Mouse (Mus musculus): Measurements from ENCODE around the gene Fstl4.

The Fstl4 gene

DNA sequence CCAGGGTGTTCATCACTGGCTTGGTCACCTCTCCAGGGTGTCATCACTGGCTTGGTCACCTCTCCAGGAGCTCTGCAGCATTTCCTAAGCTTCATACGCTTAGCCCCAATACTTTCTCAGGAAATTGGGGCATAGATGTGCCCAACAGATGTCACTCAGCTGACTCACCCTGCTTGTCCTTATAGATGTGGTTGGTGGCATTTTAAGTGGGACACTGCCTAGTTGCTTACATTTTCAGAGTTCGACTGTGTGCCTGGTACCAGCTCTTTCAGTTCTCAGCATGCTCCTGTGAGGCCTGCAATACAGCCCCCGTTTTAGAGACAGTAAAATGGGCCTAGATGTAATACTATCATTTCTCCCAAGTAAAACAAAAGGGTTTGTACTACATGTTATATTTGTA lies 8.6 kb downstream of the Fstl4 start:
- in situ Hi-C loops (cut with MboI) = no loop called here

GRCm38 (mm10) chr11:52775291-52775690 lies 10.9 kb downstream of the Fstl4 start:
- in situ Hi-C loops (cut with MboI) = no loop called here

DNA sequence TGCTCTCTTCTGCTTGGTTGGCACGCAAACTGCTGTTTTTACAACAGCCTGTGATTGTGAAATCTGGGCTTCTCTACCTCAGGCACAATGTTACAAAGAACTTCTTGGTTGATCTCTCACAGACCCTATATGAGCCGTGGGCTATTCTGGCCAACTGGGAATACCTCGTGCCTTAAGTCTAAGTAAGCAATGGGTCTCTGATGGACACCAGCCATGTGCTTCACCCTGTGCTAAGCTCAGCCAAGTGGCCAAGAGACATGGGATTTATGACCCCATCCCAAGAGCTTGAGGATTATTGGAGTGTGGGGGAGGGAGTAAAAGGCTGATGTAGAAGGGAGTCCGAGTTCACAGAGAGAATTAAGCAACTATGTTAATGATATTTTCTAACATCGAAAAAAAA lies 18.0 kb downstream of the Fstl4 start:
- in situ Hi-C loops (cut with MboI) = no loop called here

GRCm38 (mm10) chr11:52794331-52794730 lies 29.9 kb downstream of the Fstl4 start:
- in situ Hi-C loops (cut with MboI) = no loop called here

DNA sequence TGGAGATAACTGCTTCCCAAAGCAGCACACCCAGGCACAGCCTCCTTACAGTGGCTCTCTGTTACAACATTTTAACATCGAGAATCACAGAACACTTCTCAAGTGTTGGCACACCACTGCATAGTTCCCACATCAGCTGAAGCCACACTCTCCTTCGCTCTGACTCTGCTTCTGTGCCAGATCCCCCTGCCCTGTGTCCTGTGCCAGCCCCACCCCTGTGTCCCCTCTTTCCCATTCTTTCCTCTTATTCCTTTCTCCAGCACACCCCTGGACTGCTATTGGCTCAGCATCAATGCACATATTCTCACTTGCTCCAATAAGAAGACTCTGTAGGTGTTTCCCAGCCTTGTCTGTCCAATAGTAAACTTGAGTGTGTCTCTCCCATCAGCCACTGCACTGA lies 45.1 kb downstream of the Fstl4 start:
- in situ Hi-C loops (cut with MboI) = no loop called here

DNA sequence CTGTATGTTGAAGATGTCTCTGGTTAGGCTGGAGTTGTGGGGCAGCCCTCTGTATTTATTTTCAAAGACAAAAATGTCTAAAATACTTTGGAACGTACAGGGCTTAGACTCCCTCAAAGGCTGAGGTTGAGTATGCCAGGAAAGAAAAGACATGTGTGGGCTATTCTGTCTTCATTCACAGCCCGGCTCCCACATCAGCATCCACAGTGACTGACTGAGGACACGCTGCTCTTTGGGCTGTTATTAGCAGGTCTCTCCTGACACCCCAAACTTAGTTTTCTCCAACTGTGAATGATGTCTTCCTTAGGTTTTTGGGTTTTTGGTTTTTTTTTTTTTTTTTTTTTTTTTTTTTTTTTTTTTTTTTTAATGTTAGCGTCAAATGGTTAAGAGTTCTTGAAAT lies 51.6 kb downstream of the Fstl4 start:
- in situ Hi-C loops (cut with MboI) = no loop called here

GRCm38 (mm10) chr11:52820336-52820905 lies 56.0 kb downstream of the Fstl4 start:
- in situ Hi-C loops (cut with MboI) = no loop called here

GRCm38 (mm10) chr11:52826591-52826990 lies 62.2 kb downstream of the Fstl4 start:
- in situ Hi-C loops (cut with MboI) = no loop called here

DNA sequence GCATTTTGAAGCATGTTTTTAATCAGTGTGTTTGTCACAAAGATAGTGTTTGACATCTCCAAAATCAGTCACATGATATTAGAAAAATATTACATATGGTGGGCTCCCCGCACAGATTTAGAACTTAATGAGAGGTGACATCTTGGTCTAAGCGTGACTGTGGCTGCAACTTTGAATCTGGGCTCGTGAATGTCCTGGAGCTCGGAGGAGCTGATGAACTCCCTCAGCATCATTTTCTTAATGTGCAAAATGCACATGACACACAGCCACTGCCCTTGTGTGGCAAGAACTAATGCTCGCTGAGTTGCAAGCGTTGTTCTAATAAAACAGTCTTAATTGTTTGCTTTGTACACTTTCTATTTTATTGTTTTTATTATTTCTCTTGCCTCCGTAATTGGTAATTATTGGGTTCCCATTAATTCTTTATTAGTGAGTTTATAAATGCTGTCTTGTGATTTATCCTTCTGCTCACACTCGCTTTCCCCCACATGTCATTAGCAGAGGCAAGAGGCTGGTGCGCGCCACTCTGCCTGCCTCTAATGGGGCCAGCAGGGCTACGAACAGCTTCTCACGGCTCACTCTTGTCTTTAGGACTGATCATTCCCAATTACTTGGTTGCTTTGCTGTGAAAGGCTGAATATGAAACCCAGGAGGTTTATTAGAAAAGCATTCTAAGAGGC lies 67.3 kb downstream of the Fstl4 start:
- in situ Hi-C loops (cut with MboI) = no loop called here

GRCm38 (mm10) chr11:52832311-52832675 lies 67.9 kb downstream of the Fstl4 start:
- in situ Hi-C loops (cut with MboI) = no loop called here

- in situ Hi-C loops (cut with MboI) = no loop called here
Measured at GRCm38 (mm10) chr11:52848691-52849090, 84.3 kb downstream of the Fstl4 start.

DNA sequence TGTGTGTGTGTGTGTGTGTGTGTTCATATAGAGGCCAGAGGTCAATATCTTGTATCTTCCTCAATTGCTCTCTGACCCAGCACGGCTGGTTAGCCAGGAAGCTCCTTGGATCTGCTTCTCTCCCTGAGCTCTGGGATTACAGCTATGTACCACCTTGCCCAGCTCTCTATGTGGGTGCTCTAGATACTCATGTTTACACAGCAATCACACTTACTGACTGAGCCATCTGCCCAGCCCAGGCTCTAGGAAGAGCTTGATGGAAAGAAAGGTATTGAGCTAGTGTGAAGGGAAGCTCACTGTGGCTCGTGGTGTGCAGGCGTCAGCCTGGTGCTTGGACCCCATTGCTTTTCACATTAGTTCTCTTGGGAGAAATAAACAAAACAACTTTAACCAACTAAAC lies 85.6 kb downstream of the Fstl4 start:
- in situ Hi-C loops (cut with MboI) = no loop called here

DNA sequence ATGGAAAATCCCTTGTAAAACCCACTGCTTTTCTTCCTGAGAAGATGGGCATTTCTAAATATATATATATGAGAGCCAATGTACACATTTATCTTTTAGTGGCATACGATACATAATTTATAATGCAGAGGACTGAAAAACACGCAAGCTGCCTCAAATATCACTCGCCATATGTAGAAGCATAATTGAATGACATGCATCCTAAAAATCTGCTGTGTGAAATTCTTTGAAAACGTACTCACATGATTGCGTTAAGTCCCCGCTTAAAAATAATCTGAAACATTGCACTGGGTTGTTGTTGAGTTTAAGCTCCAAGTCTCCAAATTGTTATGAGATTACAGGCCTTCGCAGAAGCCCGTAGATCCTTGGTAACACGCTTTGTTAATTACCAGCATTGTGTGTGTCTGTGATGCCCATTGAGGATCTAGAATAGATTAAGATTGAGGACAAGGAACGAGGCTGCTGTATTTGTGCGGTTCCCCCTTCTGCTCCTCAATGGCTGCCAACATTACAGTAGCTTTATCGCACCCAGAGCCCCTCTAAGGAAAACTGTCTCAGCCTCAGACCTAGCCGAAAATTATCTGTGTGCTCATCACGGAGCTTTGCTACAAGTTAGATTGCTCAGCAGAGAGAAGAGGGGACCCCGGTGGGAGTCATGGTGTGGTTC lies 108.5 kb downstream of the Fstl4 start:
- in situ Hi-C loops (cut with MboI) = no loop called here

GRCm38 (mm10) chr11:52875916-52876765 lies 111.7 kb downstream of the Fstl4 start:
- in situ Hi-C loops (cut with MboI) = no loop called here

DNA sequence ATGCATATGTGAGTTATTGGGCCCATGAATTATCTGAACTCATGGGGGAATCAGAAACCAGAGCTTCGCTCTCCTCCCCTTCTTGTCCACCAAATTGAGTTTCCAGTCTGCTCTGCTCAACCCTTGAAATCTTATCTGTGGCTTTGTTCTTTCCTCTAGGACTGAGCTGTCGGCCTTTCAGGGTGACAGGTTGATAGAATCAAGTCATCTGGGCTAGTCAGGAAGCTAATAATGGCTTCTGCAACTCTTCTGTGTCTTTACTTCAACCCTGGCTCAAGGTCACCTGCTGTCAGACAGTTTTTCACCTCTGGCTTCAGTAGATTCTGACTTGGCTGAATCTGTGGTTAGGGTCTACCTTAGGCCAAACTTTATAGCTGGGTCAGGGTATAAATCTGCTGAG lies 113.2 kb downstream of the Fstl4 start:
- in situ Hi-C loops (cut with MboI) = no loop called here

DNA sequence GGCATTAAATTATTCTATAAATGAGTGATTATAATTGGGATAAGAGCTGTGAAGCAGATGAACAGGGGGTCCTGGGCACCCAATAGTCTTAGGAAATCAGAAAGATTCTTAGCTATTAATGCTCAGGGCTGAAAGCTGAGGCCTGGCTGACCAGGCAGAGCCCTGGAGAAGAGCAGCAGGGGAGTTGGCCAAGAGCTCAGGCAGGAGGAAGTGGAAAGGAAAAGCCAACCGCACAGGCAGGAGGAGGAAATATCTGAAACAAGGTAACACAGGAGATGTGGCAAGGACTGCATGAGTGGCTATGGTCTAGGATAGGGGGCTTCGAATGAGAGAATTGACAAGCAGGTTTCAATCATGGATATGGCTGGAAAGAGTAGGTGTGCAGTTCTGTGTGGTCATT lies 115.5 kb downstream of the Fstl4 start:
- in situ Hi-C loops (cut with MboI) = no loop called here

GRCm38 (mm10) chr11:52886559-52887303 lies 122.3 kb downstream of the Fstl4 start:
- in situ Hi-C loops (cut with MboI) = no loop called here

GRCm38 (mm10) chr11:52888150-52888549 lies 123.7 kb downstream of the Fstl4 start:
- in situ Hi-C loops (cut with MboI) = no loop called here

GRCm38 (mm10) chr11:52889527-52889926 lies 125.1 kb downstream of the Fstl4 start:
- in situ Hi-C loops (cut with MboI) = no loop called here

DNA sequence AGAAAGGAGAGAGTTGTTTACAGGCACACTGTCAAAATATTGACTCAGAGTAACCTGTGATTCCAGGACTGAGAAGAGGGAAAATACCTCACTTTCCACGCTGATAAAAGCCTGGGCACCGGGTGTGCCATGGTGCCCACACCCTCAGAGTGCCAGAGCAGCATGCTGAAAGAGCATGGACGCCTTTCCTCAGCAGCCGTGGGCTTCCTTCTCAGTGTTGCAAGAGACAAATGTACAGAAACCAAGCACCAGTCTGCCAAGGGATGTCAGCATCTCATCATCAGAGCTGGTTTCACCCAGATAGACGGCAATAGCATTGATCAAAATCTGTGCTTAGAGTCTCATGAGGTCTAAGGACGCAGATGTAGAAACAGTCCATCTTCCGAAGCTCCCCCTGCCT lies 125.7 kb downstream of the Fstl4 start:
- in situ Hi-C loops (cut with MboI) = no loop called here

DNA sequence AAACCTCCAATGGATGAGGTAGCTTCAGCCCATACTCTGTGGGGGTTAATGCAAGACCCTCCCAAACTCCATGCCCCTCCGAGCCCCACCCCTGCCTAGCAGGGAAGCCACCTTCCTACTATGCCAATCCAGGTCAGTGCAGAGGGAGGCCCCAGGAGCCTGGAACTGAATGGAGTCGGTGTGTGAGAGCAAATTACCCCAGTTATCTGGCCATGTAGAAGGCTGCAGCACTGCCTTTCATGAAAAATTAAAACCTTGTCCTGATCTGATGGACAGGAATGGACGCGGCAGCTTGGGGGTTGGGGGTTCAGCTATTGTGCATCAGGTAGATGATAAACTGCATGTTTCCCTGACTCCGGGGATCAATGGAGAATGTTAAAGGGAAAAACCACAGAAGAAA lies 139.7 kb downstream of the Fstl4 start:
- in situ Hi-C loops (cut with MboI) = no loop called here

- in situ Hi-C loops (cut with MboI) = no loop called here
Measured at GRCm38 (mm10) chr11:52910788-52911187, 146.4 kb downstream of the Fstl4 start.
